Mouse (Mus musculus) heart, postnatal 14 days (tissue): ENCODE results near the gene Milr1. TPM values are rescaled to one million over a fixed set of nuclear protein-coding genes. Genes with fewer than 3 reads are reported as not detected.
A peak's percentile ranks its signal among the peaks of the same experiment; 100 is the strongest.
"Not testable (repeated sequence)": the region's sequence is repeated elsewhere in the genome, so short reads cannot be mapped to it uniquely, and the experiment has no call there.

Source experiments
- DNase-seq, 2 experiments: peaks; one replicate each; pipeline ENCODE4 v3.0.0; 2021 to 2022
- intact Hi-C: fragments of 180-260 bp; cut with DNase I; formaldehyde crosslinking; loops from one replicate; pipeline ENCODE4 v1.15.1; 2025
- long read RNA-seq, 2 experiments: library from polyadenylated mRNA; stranded (forward); transcript quantifications; one replicate each; pipeline ENCODE4 v2.0.0; 2021
- total RNA-seq, 2 experiments: library from RNA; stranded (reverse); gene quantifications; 2 replicates each; pipeline ENCODE4 v1.2.3; 2021

Milr1 gene
- total RNA-seq = 1 to 10 TPM; 1.3 to 1.4 TPM
- long read RNA-seq, experiment 1, partial matches to known transcripts = 0 of 1 reads
- long read RNA-seq, experiment 1, other reads (novel, unspliced or antisense) = 1 of 1 reads
- long read RNA-seq, experiment 2, partial matches to known transcripts = 0 of 1 reads
- long read RNA-seq, experiment 2, other reads (novel, unspliced or antisense) = 0 of 1 reads

DNA sequence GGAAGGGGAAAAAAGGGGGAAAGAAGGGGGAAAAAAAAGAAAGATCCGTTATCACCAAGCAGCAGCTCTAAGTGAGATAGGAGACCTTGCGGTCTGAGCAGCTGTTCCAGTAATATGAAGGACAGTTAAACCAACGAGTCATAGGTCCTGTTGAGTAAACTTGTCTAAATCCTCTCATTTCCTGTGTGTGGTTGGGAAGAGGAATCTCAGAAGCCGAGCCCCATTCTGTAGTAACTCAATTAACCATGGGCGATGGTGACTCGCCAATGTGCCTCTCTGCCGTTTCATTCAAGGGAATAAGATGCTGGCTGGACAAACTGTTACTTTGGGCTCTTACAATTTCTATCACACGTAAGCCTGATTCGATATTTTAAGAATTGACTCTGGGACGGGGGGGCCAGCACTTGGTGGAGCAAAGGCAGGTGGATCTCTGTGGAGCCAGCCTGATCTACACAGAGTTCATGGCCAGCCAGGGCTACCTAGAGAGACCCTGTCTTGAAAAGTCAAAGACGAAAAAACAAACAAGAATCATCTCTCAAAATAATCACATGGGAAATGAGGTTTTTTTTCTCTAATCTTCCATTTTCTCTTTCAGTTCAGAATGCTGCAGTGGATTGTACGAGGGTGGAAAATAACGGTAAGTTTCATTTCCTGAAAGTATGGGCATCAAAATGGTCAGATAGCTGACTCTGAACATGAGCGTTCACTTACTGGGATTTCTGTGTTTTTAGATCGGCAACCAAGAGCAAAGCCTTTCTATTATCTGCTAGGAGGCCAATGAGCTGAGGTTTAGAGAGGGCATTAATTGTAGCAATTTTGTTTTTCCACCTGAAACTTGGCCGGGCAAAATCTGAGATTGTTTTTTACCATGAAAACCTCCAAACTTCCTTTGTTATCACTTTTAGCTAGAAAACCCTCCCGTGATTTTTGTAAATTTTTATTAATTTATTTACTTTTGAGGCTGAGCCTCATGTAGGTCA is at the start of gene Milr1:
Gene Milr1 (plus strand): TSS at position 188 of the 980 bp plus-strand sequence.
- intact Hi-C loops = loop anchor here (5.0 kb wide), 1 partner anchor 334 kb away; no protein-coding TSS in a partner anchor
- DNase-seq = no peak

DNA sequence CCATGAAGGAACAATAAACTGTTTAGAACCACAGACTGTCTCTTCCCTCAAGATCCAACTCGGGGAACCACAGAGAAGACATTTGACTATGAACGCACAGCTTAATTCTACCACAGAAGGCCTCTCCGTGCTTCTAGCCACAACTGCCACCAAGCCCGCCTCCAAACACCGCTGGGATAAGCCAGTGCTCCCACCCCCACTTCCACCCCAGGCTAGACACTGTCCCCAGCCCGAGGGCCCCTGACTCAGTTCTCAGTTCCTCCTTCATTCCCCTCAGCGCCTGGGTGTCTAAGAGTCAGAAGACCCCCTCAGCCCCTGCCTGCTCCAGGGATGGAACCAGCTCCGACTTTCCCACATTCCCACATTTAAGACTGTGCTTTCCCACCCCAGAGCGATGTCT is 49.4 kb upstream of the Milr1 start:
- no peak for DNase-seq
- intact Hi-C loops = no loop called here

- intact Hi-C loops = no loop called here
- no peak for DNase-seq
Observed at GRCm38 (mm10) chr11:106702584-106702983, 48.4 kb upstream of the Milr1 start.

GRCm38 (mm10) chr11:106703931-106704330 is 47.1 kb upstream of the Milr1 start:
- intact Hi-C loops = no loop called here
- no peak for DNase-seq

DNA sequence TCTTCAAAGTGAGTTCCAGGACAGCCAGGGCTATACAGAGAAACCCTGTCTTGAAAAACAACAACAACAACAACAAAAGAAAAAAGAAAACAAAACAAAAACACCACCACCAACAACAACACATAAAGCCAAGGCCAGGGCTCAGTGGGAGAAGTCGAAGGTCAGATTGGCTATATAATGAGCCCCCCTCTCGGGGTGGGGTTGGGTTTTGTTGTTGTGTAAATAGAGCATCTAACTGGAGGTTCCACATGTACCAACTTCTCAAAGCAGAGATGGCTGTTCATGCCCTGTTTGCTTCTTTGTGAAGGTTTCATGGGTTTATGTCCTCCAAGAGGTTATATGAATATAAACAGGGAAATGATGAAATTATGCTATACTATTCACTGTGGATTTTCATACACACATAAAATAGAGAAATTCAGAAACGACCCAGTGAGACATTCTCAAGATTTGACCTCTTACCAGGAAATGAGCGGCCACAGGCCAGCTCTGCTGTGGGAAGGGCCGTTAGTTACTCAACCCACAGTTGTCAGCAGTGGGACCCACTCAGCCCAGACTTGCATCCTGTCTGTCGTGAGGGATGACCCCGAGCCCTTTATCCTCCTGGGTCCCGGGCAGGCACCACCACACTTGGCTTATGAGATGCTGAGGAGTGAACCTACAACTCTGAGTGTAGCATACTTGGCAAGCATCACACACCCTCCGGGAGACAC is 46.5 kb upstream of the Milr1 start:
- no peak for DNase-seq
- intact Hi-C loops = no loop called here

GRCm38 (mm10) chr11:106706212-106706611 is 44.8 kb upstream of the Milr1 start:
- intact Hi-C loops = no loop called here
- no peak for DNase-seq

DNA sequence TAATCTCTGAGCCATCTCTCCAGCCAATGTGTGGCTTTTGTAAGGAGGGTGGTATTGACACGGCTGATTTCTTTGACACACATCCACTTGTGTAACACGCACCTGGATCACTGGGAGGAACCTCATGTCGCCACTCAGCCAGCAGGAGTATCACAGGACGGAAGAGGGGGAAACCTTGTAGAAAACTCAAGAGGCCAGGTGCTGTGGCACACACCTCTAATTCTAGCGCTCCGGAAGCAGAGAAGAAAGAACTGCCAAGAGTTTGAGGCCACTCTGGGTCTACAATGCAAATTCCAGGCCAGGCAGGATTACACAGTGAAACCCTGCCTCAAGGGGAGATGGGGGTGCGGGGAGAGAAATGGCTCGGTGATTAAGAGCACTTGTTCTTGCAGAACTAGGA is 43.9 kb upstream of the Milr1 start:
- DNase-seq = no peak
- intact Hi-C loops = no loop called here

- intact Hi-C loops = no loop called here
- no peak for DNase-seq
Observed at GRCm38 (mm10) chr11:106707866-106708265, 43.2 kb upstream of the Milr1 start.

DNA sequence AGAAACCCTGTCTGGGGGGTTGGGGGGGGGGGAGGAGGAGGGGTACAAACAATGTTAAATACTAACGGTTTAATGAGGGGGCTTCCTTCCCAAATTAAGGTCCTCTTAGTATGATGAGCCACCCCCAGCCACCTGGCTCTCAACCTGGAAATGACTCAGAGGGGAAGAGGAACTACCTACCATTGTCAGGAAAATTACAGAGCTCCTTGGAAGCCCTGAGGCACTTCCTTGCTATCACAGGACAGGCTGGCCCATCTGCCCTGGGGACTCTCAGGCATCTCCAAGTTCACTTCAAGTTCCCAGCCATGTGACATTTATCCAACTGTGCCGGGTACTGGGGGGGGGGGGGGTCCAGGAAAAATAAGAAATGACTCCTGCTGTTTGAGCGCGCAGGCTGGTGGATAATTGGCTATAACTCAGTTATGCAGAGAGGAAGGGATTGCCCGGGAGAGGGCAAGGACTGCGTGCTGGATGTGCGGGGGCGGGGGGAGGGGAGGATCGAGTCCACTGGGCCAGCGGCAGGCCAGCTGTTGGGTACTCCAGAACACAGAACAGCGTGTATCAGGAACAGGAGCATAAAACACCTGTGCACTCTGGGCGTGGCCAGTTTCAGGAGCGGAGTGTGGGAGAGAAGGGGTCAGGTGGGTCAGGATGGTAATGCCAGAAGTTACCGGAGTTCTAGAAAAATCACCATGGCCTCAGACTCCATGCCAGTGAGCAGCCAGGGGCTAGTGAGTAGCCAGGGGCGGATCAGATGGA is 41.6 kb upstream of the Milr1 start:
- no peak for DNase-seq
- intact Hi-C loops = no loop called here

- intact Hi-C loops = no loop called here
- peak in 1 of 2 experiments; percentile 34 for DNase-seq
Observed at GRCm38 (mm10) chr11:106710789-106711188, 40.2 kb upstream of the Milr1 start.

DNA sequence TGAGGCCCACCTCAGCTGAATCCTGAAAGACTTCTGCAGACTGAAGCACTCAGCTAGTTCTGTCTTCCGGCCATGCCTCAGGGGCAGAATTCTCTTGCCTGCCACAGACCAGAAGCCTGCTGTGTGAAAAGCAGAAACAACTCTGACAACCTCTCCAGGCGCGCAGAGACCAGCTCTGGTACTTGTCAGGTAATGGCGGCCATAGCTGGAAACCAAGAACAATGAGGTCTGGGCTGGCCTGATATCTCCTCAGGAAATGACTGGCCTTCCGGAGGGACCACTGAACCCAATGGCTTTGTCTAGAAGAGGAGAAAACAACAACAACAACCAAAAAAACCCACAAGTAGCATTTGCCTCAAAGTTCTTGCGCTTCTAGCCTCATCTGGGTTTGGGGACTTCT is 36.0 kb upstream of the Milr1 start:
- intact Hi-C loops = no loop called here

GRCm38 (mm10) chr11:106716568-106716967 is 34.5 kb upstream of the Milr1 start:
- no peak for DNase-seq
- intact Hi-C loops = no loop called here

More for the DNA sequence above, 36.0 kb upstream of the Milr1 start:
- peak; percentile 50 to 56 for DNase-seq

DNA sequence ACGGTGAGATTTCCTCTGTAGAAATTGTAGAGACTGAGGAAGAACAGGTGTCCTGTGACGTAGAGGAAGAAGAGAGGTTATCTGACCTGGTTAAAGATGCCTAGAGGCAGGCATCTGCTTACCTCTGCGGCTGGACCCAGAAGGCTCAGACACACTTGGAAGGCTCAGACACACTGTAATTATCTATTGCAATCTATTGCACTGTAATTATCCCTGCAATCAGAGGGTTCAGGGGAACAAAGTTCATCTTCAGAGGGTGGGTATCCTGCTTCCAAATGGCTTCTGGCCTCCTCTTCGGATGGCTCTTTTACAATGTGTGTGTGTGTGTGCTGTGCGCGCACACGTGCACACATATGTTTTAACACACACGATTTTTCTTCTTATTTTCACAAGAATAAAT is 30.6 kb upstream of the Milr1 start:
- no peak for DNase-seq
- intact Hi-C loops = no loop called here

DNA sequence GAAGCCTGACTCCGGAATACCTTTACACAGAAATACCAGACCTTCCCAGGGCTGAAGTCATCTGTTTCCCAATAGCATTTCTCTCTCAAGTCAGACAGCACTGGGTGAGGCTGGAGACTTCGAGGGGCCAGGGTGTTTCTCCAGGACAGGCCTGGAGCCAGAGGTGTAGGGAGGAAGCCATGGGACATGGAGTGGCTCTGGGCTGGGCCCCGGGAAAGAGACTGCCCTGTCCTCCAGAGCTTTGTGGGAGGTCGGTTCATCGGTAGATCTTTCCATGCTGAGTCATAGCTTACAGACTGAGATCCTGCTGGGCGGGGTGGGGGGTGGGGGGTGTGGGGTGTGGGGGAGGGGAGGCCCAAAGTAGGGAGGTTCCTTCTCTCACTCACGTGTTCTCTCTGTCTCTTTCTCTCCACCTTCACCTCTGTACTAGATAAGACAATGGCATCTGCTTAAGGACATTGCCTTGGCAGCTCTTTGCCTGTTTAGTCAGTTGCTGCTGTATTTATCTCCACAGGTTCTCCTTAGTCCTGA is 28.1 kb upstream of the Milr1 start:
- intact Hi-C loops = no loop called here
- peak; percentile 40 to 46 for DNase-seq

DNA sequence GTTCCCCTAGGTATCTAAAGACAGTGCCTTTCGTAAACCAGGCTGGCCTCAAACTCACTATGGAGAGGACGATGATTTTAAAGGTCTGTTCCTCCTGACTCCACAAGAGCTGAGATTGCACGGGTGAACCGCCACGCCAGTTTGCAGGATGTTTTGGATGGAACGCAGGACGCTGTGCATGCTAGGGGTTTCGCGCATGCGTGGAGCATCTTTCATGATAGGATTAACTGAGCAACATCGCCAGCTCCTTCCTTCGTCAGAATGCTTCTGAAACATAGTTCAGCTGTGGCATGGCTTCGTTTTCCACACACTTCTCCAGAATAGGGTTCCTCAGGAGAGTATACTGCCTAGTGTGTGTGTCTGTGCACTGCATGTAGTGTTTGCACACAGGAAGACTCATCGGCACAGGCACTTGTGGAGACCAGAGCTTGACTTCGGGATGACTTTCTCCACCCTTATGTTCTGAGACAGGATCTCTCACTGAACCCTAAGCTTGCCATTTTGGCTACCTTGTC is 27.4 kb upstream of the Milr1 start:
- peak in 1 of 2 experiments; percentile 38 for DNase-seq
- intact Hi-C loops = no loop called here

DNA sequence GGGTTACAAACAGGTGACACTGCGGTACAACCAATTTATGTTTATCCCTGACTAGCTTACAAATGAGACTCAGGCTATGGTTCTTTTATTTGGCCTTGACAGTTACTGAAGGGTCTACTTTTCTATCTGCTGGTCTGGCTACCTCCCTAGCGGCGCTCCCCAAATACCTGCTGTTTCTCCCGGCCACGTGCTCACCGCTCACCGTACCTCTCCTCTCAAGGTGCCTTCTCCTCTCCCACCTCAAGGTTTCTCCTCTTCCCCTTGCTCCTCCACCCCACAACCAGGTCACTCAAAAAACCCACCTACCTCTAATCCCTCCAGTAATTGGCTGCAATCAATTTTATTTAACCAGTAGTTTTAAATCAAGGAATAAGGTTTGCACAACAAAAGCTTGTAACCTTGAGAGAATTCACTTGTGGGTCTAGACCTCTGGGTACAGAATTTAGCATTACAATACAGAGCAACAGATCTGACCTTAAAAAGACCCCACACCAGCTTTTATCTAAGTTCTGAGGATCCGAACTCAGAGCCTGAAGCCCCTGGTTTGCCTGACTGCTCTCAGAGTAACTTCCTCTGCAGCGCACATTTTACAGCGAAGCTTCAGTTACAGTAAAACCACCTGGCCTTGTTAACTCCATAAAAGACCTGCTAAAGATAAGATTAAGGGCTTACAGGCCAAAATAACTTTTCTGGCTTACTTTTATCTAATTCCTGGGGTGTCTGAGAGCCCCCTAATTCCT is 26.7 kb upstream of the Milr1 start:
- intact Hi-C loops = no loop called here
- no peak for DNase-seq

DNA sequence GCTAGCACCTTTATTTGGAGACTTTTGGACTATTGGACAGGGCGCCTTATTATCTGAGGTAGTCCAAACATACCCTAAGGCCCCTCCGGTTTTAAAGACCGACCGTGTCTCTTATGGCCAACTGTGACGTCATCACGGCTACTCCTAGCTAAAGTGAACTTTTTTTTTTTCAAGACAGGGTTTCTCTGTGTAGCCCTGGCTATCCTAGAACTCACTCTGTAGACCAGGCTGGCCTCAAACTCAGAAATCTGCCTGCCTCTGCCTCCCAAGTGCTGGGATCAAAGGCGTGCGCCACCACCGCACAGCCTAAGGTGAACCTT is 26.1 kb upstream of the Milr1 start:
- DNase-seq, intact Hi-C loops: not testable (repeated sequence)

DNA sequence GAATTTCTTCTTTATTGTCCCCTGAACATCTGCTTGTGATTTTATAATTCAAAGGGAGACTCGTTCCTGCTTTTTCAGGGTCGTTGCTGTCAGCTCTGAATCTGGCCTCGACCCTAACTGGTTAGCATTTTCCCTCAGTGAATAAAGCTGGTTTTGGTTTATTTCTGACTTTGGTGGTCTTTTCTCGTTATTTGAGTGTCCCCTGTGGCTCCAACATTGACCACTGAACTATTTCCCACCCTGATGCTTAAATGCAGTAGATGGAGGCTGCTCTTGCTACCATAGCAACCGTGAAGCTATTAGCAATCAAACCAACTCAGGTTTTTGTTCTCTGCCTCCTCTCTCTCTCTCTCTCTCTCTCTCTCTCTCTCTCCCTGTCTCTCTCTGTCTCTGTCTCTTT is 23.1 kb upstream of the Milr1 start:
- DNase-seq = no peak
- intact Hi-C loops = no loop called here
